Mouse (Mus musculus): Measurements from ENCODE around the gene Dnajc11. TPM values are rescaled to one million over a fixed set of nuclear protein-coding genes. Genes with fewer than 3 reads are reported as not detected.
A peak's percentile ranks its signal among the peaks of the same experiment; 100 is the strongest.

Gene Dnajc11
- total and polyA plus RNA-seq, 2 experiments from 2014 or later = 64.1 to 108 TPM

DNA sequence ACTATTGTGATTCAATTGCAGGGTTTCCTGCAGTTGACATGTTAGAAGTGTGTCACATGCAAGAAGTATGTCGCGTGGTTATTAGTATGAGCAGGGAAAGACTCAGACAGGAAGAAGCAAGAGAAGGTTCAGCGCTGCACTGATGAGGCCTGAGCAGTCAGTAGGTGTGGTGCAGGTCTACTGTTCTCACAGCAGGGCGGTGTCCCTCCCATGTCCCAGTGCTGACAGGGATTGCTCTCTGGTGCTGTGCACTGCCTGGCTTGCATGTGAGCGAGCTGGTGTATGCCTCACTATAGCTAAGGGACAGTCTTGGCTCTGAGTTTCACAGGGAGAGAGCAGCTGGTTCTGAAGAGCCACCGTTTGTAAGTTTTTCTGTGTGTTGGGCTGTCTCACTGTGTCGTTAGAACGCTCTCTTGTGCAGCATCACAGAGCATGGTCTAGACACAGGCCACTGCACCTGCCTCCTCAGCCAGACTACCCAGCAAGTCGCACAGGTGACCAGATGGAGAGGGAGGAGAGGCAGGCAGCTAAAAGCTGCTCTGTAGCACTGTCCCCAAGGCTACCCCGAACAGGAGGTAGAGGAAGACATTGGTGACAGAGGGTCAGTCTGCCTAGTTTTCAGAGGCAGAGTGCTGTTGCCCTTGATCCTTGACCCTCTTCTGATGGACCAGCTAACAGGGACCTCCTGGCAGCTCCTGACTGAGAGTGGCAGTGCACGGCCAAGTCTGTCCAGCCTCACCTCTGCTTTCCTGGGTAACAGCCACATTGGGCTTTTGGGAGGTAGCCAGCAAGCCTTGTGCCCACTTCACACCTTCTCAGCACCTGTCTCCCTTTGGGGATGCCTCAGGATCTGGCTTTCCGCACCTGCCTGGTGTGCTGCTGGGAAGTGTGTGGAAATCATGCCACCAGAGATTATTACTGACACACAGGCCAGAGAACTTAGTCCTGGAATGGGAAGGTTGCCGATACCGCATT lies 15.3 kb downstream of the Dnajc11 start:
- H3K9ac ChIP-seq (replicated peaks; ENCODE audit: low read length) = no peak overlapping the region
- no peak overlapping the region for H3K27ac ChIP-seq
- no peak for TF ChIP-seq CTCF (IDR thresholded peaks at IDR 0.05; ENCODE audit: low read depth)
- H3K4me3 ChIP-seq (ENCODE audit: low read length) = no peak overlapping the region
- 86% methylated on average over 14 of the region's 14 CpGs for WGBS
- H3K36me3 ChIP-seq (ENCODE audit: insufficient read depth, low read length) = peaks cover 14% of the 10 kb centered on the region
- no peak overlapping the region for H3K4me2 ChIP-seq (ENCODE audit: low read depth, low read length)
- DNase-seq (ENCODE audit: low spot score) (no peak), ATAC-seq (peak; percentile 43; the same call in 1 of the 2 replicates)
- no peaks in the 10 kb centered on the region for H3K27me3 ChIP-seq (ENCODE audit: insufficient read depth, low read length)
- H3K9me3 ChIP-seq (ENCODE audit: low read length) = no peaks in the 10 kb centered on the region
- H3K4me1 ChIP-seq (ENCODE audit: insufficient read depth, low read length) = no peaks in the 10 kb centered on the region

DNA sequence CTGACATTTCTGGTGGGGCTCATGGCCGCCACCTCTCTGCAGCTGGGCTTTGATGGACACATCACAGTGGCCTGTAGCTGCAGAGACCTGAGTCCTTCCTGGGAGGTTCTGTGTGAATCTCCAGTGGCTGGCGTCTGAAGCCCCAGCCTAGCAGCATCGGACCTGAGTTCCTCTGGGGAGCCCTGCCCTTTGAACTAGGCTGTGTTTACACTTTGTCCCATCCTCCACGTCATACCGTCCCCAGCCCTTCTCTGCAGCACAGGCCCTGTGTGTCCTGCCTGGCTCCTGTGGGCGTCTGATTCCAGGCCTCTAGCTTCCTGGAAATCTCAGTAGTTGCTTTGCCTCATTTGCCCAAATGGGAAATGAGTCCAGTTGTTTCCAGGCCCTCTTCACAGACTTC lies 19.7 kb downstream of the Dnajc11 start:
- H3K4me2 ChIP-seq (ENCODE audit: low read depth, low read length) = no peak overlapping the region
- DNase-seq (ENCODE audit: low spot score) = no peak
- TF ChIP-seq CTCF (IDR thresholded peaks at IDR 0.05; ENCODE audit: low read depth) = no peak
- H3K9me3 ChIP-seq (ENCODE audit: low read length) = no peaks in the 10 kb centered on the region
- 84% methylated on average over 6 of the region's 6 CpGs for WGBS
- H3K9ac ChIP-seq (replicated peaks; ENCODE audit: low read length) = no peak overlapping the region
- H3K4me1 ChIP-seq (ENCODE audit: insufficient read depth, low read length) = no peaks in the 10 kb centered on the region
- H3K4me3 ChIP-seq (ENCODE audit: low read length) = no peak overlapping the region
- H3K27ac ChIP-seq = no peak overlapping the region
- no peak for ATAC-seq
- H3K27me3 ChIP-seq (ENCODE audit: insufficient read depth, low read length) = no peaks in the 10 kb centered on the region
- peaks cover 37% of the 10 kb centered on the region for H3K36me3 ChIP-seq (ENCODE audit: insufficient read depth, low read length)

GRCm38 (mm10) chr4:151955791-151956190 lies 22.3 kb downstream of the Dnajc11 start:
- Histone ChIP-seq H3K36me3 (ENCODE audit: insufficient read depth, low read length) (peaks cover 37% of the 10 kb centered on the region), H3K27me3 (ENCODE audit: insufficient read depth, low read length) (no peaks in the 10 kb centered on the region), H3K27ac (no peak overlapping the region), H3K9me3 (ENCODE audit: low read length) (no peaks in the 10 kb centered on the region), H3K4me3 (ENCODE audit: low read length) (no peak overlapping the region), H3K9ac (replicated peaks; ENCODE audit: low read length) (no peak overlapping the region), H3K4me1 (ENCODE audit: insufficient read depth, low read length) (no peaks in the 10 kb centered on the region), H3K4me2 (ENCODE audit: low read depth, low read length) (no peak overlapping the region)
- no peak for DNase-seq (ENCODE audit: low spot score)
- no peak for ATAC-seq
- WGBS = 79% methylated on average over 1 of the region's 1 CpGs
- TF ChIP-seq CTCF (IDR thresholded peaks at IDR 0.05; ENCODE audit: low read depth) = no peak

DNA sequence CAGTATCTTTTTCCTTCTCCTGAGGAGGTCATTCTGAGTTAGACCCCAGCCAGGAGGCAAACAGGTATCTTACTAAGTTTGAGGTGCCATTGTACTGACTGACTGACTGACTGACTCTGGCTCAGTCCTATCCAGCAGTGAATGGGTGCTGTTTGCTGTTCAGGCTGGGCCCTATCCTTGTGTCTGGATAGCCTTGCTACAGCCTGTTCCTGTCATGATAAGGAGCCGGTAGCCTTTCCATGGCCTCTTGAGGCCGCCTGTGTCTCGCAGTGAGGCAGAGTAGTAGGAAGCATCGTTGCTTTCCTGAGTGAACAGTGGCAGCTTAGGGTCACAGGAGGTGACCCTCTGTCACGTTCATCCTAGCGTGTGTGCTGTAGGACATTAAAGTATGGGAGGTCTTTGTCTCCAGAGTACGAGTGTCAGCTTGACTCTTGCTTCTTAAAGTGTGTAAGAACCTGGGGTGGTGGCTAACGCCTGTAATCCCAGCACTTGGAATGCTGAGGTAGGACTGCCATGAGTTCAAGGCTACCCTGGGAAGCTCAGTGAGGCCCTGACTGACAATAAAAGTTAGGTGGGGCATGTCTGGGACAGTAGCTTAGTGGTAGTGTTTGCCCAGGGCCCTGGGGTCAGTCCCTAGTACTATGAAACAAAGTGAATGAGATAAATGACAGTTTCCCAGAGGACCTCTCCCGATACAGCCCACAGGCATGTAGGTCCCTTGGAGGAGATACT lies 24.3 kb downstream of the Dnajc11 start:
- ATAC-seq (no peak), DNase-seq (ENCODE audit: low spot score) (no peak)
- Histone ChIP-seq H3K4me2 (ENCODE audit: low read depth, low read length) (no peak overlapping the region), H3K4me1 (ENCODE audit: insufficient read depth, low read length) (no peaks in the 10 kb centered on the region), H3K4me3 (ENCODE audit: low read length) (no peak overlapping the region), H3K27me3 (ENCODE audit: insufficient read depth, low read length) (no peaks in the 10 kb centered on the region), H3K9ac (replicated peaks; ENCODE audit: low read length) (no peak overlapping the region), H3K27ac (no peak overlapping the region), H3K36me3 (ENCODE audit: insufficient read depth, low read length) (peaks cover 33% of the 10 kb centered on the region), H3K9me3 (ENCODE audit: low read length) (no peaks in the 10 kb centered on the region)
- TF ChIP-seq CTCF (IDR thresholded peaks at IDR 0.05; ENCODE audit: low read depth) = no peak
- WGBS = 89% methylated on average over 9 of the region's 9 CpGs

- no peak for TF ChIP-seq CTCF (IDR thresholded peaks at IDR 0.05; ENCODE audit: low read depth)
- no peaks in the 10 kb centered on the region for H3K4me1 ChIP-seq (ENCODE audit: insufficient read depth, low read length)
- H3K4me2 ChIP-seq (ENCODE audit: low read depth, low read length) = no peak overlapping the region
- DNase-seq (ENCODE audit: low spot score) (no peak), ATAC-seq (no peak)
- no peak overlapping the region for H3K9ac ChIP-seq (replicated peaks; ENCODE audit: low read length)
- WGBS = 90% methylated on average over 11 of the region's 11 CpGs
- no peaks in the 10 kb centered on the region for H3K27me3 ChIP-seq (ENCODE audit: insufficient read depth, low read length)
- no peak overlapping the region for H3K4me3 ChIP-seq (ENCODE audit: low read length)
- peaks cover 15% of the 10 kb centered on the region for H3K36me3 ChIP-seq (ENCODE audit: insufficient read depth, low read length)
- H3K27ac ChIP-seq = no peak overlapping the region
- no peaks in the 10 kb centered on the region for H3K9me3 ChIP-seq (ENCODE audit: low read length)
Observed at GRCm38 (mm10) chr4:151959849-151960512, 26.5 kb downstream of the Dnajc11 start.

- Histone ChIP-seq H3K4me1 (ENCODE audit: insufficient read depth, low read length) (no peaks in the 10 kb centered on the region), H3K9ac (replicated peaks; ENCODE audit: low read length) (no peak overlapping the region), H3K9me3 (ENCODE audit: low read length) (no peaks in the 10 kb centered on the region), H3K27me3 (ENCODE audit: insufficient read depth, low read length) (no peaks in the 10 kb centered on the region), H3K4me2 (ENCODE audit: low read depth, low read length) (no peak overlapping the region), H3K4me3 (ENCODE audit: low read length) (no peak overlapping the region), H3K27ac (no peak overlapping the region), H3K36me3 (ENCODE audit: insufficient read depth, low read length) (peaks cover 15% of the 10 kb centered on the region)
- no peak for TF ChIP-seq CTCF (IDR thresholded peaks at IDR 0.05; ENCODE audit: low read depth)
- DNase-seq (ENCODE audit: low spot score) (no peak), ATAC-seq (no peak)
- 75% methylated on average over 3 of the region's 3 CpGs for WGBS
Observed at GRCm38 (mm10) chr4:151960513-151960854, 27.0 kb downstream of the Dnajc11 start.
